Mouse (Mus musculus) kidney, postnatal 25 days (tissue): ENCODE measurements at regions not wholly inside any gene's neighbourhood (a gene's known extent, or its start where the extent isn't known, plus 50 kb on each side); places are given as distances from the start of the nearest gene placed in this dataset.

Experiments used
- DNase-seq, 2 experiments: peaks; one replicate each; pipeline ENCODE4 v3.0.0; 2021; ENCODE audit warnings: mixed read lengths in 2 of 2

GRCm38 (mm10) chr5:102295564-102295963 is 185.6 kb upstream of the Arhgap24 start:
- DNase-seq = no peak

- DNase-seq = no peak
Observed at GRCm38 (mm10) chr5:102306309-102306708, 174.9 kb upstream of the Arhgap24 start.

- DNase-seq = no peak
Observed at GRCm38 (mm10) chr5:102306718-102307117, 174.5 kb upstream of the Arhgap24 start.

GRCm38 (mm10) chr5:102311570-102311969 is 169.6 kb upstream of the Arhgap24 start:
- no peak for DNase-seq

- DNase-seq = no peak
Observed at GRCm38 (mm10) chr5:102328197-102328784, 152.9 kb upstream of the Arhgap24 start.

- DNase-seq = no peak
Observed at GRCm38 (mm10) chr5:102333894-102334293, 147.3 kb upstream of the Arhgap24 start.

GRCm38 (mm10) chr5:102334442-102335197 is 146.6 kb upstream of the Arhgap24 start:
- DNase-seq = no peak

GRCm38 (mm10) chr5:102366481-102366880 is 114.7 kb upstream of the Arhgap24 start:
- no peak for DNase-seq

GRCm38 (mm10) chr5:102373309-102373971 is 107.8 kb upstream of the Arhgap24 start:
- DNase-seq = no peak

- no peak for DNase-seq
Observed at GRCm38 (mm10) chr5:102373972-102374755, 107.0 kb upstream of the Arhgap24 start.

GRCm38 (mm10) chr5:102375339-102375738 is 105.9 kb upstream of the Arhgap24 start:
- no peak for DNase-seq

- DNase-seq = no peak
Observed at GRCm38 (mm10) chr5:102393941-102394340, 87.2 kb upstream of the Arhgap24 start.

GRCm38 (mm10) chr5:102395608-102396146 is 85.5 kb upstream of the Arhgap24 start:
- no peak for DNase-seq

- DNase-seq = no peak
Observed at GRCm38 (mm10) chr5:102399006-102399405, 82.2 kb upstream of the Arhgap24 start.

- DNase-seq = no peak
Observed at GRCm38 (mm10) chr5:102417642-102418041, 63.5 kb upstream of the Arhgap24 start.

- DNase-seq = peak in 1 of 2 experiments; percentile 27
Observed at GRCm38 (mm10) chr5:102419089-102419488, 62.1 kb upstream of the Arhgap24 start.

GRCm38 (mm10) chr5:102424636-102425242 is 56.5 kb upstream of the Arhgap24 start:
- DNase-seq = no peak

- no peak for DNase-seq
Observed at GRCm38 (mm10) chr5:102428310-102428709, 52.9 kb upstream of the Arhgap24 start.
